Mouse (Mus musculus) testis, adult 2 months (tissue): ENCODE results near the gene Slc30a3. TPM values are rescaled to one million over a fixed set of nuclear protein-coding genes. Genes with fewer than 3 reads are reported as not detected.

ENCODE experiments used
- H3K27ac ChIP-seq: fragments of 200-500 bp; 2 replicates; pipeline ENCODE4 v1.5.1; 2012; ENCODE audit warnings: low read depth, low read length; ENCODE audit not compliant: control insufficient read depth, insufficient read depth
- H3K27me3 ChIP-seq: fragments of 200-500 bp; 2 replicates; pipeline ENCODE4 v1.6.1; 2012; ENCODE audit warnings: mild to moderate bottlenecking, low read length, moderate library complexity; ENCODE audit not compliant: control insufficient read depth, insufficient read depth
- H3K36me3 ChIP-seq: fragments of 200-500 bp; 2 replicates; pipeline ENCODE4 v1.6.1; 2012; ENCODE audit warnings: mild to moderate bottlenecking, low read length; ENCODE audit not compliant: control insufficient read depth, insufficient read depth
- H3K4me1 ChIP-seq: fragments of 200-500 bp; 2 replicates; pipeline ENCODE4 v1.6.1; 2012; ENCODE audit warnings: low read length; ENCODE audit not compliant: control insufficient read depth, insufficient read depth
- H3K4me3 ChIP-seq: fragments of 200-500 bp; 2 replicates; pipeline ENCODE4 v1.5.1; 2012; ENCODE audit warnings: low read depth, mild to moderate bottlenecking, low read length, moderate library complexity, mixed read lengths; ENCODE audit not compliant: control insufficient read depth
- CTCF ChIP-seq: fragments of 200-500 bp; IDR thresholded peaks from 2 replicates; pipeline ENCODE4 v1.5.1; 2012; ENCODE audit warnings: low read depth, mild to moderate bottlenecking, inconsistent platforms, low read length, moderate library complexity; ENCODE audit not compliant: control insufficient read depth, insufficient read depth, insufficient replicate concordance
- POLR2A ChIP-seq: fragments of 200-500 bp; IDR thresholded peaks from 2 replicates; pipeline ENCODE4 v1.6.1; 2012; ENCODE audit warnings: low read depth, mild to moderate bottlenecking, inconsistent platforms, low read length, moderate library complexity; ENCODE audit not compliant: control insufficient read depth
- polyA plus RNA-seq: library from polyadenylated mRNA; depleted of rRNA; stranded (reverse); fragments of >200 nt; gene quantifications from 2 replicates; pipeline ENCODE4 v1.2.3, GENCODE M21; 2012

Gene Slc30a3
- polyA plus RNA-seq, 1 experiment, result 315 TPM

DNA sequence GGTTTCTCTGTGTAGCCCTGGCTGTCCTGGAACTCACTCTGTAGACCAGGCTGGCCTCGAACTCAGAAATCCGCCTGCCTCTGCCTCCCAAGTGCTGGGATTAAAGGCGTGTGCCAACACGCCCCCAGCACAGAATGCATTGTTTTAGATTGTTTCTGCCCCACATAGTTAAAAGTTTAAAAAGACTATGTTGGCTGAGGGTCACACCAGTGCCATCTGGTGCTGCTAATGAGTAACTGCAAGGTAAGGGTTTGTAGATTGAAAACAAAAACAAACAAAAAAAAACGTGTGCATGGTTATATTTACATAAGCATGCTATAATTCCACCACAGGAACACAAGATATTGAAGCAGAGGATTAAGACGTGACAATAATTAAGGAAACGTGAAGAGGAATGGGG lies 2.7 kb upstream of the Slc30a3 start:
- no peak for TF ChIP-seq CTCF
- TF ChIP-seq POLR2A, result no peak
- no peaks in the 10 kb centered on the region for H3K27me3 ChIP-seq
- no peaks in the 10 kb centered on the region for H3K36me3 ChIP-seq
- no peak overlapping the region for H3K4me3 ChIP-seq
- no peak overlapping the region for H3K27ac ChIP-seq
- peaks cover 4% of the 10 kb centered on the region for H3K4me1 ChIP-seq

DNA sequence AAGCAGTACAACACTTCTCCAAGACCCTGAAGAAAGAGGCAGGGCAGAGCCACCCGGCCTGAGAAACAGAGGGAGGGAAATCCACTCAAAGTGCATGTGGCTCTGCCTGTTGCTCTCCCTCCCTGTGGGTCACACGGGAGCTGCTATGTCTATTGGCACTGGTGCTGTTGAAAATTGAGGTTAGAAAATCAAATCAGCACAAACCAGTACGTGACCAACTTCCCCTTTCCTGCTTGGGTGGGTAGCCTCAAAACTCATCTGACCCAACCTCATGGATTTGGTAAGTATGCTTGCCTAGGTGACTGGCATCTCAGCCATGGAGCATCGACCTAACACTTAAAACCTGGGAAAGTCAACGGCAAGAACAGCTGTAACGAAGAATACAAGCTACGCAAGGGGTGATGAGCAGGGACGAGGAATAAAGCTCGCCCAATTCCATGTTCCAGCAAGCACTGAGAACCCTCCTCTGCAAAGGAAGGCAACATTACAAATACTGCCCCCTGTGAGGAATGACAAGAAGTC lies 2.2 kb downstream of the Slc30a3 start, which contains the start of gene Dnajc5g:
TSS of gene Dnajc5g (plus strand) at position 472 of the 522 bp plus-strand sequence.
- H3K4me3 ChIP-seq, result peak within 1 kb of the TSS; percentile 66
- H3K27ac ChIP-seq, result no peak within 1 kb of the TSS
- no peaks in the 10 kb centered on the region for H3K27me3 ChIP-seq
- H3K36me3 ChIP-seq, result no peaks in the 10 kb centered on the region
- TF ChIP-seq CTCF (no peak), POLR2A (no peak)
- peaks cover 4% of the 10 kb centered on the region for H3K4me1 ChIP-seq

DNA sequence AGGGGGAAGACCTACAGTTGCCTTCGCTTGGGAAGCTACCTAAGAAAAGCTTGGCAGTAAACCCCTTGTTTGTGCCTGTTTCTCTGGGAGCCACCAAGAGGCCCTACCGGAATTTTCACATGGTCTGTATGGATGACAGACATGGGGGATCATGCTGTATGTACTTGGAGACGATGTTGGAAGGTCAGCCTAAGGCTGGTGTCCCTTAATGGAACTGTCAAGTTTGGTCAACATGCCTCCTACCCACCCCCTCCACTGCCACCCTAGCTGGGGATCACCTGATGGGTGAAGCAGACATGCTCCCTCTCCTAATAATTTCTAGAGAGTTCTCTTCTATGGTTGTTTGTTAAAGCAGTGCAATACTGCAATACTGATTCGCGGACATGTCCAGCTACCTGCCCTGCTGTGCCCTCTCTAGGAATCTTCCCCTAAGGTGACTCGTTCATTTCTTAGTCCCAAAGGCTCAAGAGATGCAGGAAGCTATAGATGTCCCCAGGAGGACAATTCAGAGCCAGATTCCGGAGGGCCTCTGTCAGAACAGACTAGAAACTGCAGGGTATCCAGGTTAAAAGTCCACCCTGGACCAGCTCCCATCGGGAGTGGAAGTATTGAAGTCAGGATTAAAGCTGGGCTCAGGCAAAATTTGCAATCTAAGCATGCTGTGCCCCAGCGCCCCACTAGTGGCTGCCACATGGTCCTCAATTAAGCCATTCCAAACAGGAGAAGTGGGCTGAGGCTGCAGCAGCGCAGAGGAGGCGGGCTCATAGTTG lies 12.1 kb downstream of the Slc30a3 start:
- H3K4me3 ChIP-seq, result peak overlapping the region; percentile 12; the same call in 1 of the 2 replicates
- no peaks in the 10 kb centered on the region for H3K36me3 ChIP-seq
- no peak overlapping the region for H3K27ac ChIP-seq
- peaks cover 32% of the 10 kb centered on the region for H3K4me1 ChIP-seq
- H3K27me3 ChIP-seq, result peaks cover 5% of the 10 kb centered on the region; the same call in 1 of the 2 replicates
- TF ChIP-seq CTCF (no peak), POLR2A (no peak)

DNA sequence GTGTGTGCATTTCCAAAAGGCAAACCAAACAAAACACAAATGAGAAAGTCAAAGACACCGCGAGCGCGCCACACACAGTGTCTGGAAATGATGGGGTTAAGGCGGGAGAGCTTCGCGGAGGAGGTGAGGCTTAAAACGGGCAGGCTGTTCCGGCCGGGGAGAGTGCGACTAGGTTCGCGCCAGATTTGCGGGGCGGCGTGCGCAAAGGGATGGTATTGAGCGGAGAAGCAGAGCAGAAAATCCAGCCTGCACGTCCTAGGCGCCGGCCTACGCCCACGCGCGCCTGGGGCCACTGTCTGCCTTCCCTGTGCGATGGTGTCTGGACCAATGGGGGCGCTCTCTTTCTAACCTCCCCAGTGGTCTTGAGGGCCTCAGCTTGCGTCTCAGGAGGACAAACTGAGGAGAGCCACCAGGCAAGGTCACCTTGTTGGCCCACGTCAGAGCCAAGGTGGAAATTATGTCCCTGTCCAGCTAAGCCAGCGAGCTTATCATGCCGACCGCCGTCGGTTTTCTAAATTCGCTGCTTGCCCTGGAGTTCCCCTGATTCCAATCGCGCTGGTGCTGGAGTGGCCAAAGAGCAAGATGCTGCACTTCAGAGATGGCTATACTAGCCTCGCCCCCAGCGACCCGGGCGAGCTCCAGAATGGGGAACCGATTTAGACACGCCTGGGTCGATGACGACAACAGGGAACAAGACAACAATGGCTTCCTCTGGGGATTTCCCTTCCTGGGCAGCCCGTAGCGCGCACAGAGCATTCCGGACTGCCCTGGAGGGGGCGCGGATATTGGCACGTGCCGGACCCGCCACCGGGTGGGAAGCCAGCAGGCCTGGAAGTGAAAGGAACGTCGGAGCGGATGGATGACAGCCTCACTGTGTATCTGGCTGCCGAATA lies 13.0 kb downstream of the Slc30a3 start:
- no peak overlapping the region for H3K27ac ChIP-seq
- peak overlapping the region; percentile 12 for H3K4me3 ChIP-seq
- H3K27me3 ChIP-seq, result peaks cover 5% of the 10 kb centered on the region; the same call in 1 of the 2 replicates
- no peak for TF ChIP-seq CTCF
- TF ChIP-seq POLR2A, result no peak
- H3K4me1 ChIP-seq, result peaks cover 32% of the 10 kb centered on the region
- no peaks in the 10 kb centered on the region for H3K36me3 ChIP-seq

DNA sequence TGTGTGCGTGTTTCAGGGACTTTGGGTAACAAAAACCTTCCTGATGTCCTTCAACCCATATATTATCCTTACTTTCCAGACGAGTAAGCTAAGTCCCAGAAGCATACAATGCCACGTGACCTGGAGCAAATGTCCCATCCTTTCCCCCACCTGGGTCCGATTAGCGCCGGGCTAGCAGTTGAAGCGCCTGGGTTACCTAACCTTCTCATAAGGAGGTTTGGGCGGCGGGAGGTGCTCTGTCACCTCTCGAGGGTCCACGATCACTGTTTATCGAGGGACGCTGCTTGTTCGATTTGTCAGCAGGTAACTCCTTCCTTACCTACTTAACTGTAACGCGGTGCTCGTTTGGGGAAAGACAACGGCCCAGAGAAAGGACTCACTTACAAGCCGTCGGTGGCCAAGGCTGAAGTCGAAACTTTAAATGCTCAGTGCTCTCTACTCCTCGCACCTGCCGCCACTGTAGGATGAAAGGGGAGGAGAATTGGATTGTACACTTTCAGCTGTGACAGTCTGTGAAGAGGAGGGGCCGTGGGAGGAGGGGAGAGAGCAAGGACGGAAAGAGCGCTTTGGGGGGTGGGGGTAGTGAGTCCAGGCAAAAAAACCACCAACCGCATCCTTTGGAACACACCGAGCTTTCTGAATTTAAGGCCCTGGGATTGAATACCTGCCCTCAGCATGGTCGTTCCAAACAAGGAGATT lies 13.8 kb downstream of the Slc30a3 start:
- Histone ChIP-seq H3K4me1 (peaks cover 32% of the 10 kb centered on the region), H3K36me3 (no peaks in the 10 kb centered on the region), H3K27me3 (peaks cover 5% of the 10 kb centered on the region; the same call in 1 of the 2 replicates), H3K4me3 (peak overlapping the region; percentile 12), H3K27ac (no peak overlapping the region)
- no peak for TF ChIP-seq CTCF
- no peak for TF ChIP-seq POLR2A

DNA sequence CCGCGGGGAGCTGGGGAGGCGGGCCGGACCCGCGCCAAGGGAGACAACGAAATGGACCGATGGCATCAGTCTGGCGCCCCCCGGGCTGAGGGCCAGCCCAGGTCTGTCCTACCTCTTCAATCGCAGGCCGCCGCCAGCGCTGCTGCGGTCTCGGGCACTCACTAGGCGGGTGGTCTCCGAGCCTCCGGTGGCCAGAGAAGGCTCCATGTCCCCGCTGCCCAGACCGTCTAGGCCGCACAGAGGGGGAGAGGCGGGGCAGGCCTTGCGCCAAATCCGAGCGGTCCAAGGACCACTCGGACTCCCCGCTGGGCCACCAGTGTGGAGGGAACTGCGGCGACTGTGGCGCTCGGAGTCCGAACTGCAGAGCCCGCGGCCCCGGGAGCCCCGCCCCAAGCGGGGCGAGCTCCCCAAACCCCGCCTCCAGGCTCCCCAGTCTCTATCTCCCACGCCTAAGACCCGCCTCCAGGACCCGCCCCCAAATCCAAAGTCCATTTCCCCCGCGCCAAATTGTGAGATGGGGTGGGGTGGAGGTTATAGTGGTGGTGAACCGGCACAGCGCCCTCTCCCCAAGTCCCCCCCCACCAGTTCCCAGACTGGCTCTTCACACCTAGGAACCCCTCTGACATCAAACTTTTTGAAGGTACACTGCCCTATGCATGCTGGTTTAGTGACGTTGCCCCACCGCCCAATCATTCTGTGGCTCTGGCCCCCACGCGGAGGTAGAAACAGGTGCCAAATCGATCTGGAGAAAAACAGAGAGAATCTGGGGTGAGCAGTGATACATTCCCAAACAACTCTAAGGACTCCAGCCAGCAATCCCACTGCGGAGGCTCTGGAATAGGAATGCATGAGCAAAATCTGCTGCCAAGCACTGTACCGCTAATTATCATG lies 14.6 kb downstream of the Slc30a3 start:
- H3K27ac ChIP-seq, result no peak overlapping the region
- no peaks in the 10 kb centered on the region for H3K36me3 ChIP-seq
- H3K27me3 ChIP-seq, result peaks cover 5% of the 10 kb centered on the region; the same call in 1 of the 2 replicates
- TF ChIP-seq CTCF (no peak), POLR2A (no peak)
- H3K4me3 ChIP-seq, result peak overlapping the region; percentile 41
- H3K4me1 ChIP-seq, result peaks cover 32% of the 10 kb centered on the region
